Mouse (Mus musculus): ENCODE results near the gene Pagr1a.

The Pagr1a gene

DNA sequence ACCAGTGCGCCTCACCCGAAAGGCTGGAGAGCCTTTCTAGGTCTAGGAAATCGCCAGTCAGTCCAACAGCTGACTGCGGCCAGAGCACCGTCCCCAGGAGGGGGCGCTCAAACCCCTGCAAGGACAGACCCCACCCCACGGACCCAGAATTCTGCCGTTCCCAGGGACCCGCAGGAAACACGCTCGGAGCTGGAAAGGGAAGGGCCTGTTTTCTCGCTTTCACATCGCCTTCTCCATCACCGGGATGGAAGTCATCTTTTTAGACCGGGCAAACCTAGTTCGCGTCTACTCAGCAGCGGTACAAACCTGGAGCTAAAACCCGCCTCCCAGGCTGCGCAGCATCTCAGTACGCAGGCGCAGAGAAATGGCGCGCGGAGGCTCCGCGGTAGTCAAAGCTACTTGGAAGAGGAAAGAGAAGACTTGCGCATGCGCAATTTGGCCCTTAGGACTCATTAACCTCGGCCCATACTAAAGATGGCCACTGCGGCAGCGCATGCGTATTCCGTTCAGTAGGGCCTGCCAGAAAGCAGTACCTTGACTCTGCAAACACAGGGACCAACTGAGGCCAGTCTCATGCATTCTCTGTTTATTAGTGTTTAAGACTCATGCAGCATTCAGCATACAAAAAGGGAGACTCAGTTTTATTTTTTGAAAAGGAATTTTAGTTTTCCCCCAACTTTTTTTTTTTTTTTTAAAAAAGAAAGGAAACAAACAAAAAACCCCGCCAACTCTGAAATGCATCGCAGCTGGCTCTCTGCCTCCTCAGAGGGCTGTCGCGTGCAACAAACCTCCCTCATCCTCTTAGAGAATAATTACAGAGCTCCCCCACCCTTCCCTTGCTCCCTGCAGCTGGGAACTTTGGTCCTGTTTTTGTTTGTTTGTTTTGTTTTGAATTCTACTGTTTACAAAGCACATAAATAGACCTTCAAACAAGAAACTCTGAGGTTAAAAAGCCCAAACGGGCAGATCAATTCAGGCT lies at the start of gene Pagr1a:
Gene Pagr1a (minus strand): TSS at position 382 of the 979 bp plus-strand sequence.
- DNase-seq (ENCODE audit: low spot score), result peak; percentile 98

GRCm38 (mm10) chr7:127066317-127066716 lies 49.2 kb upstream of the Pagr1a start:
- no peak for DNase-seq (ENCODE audit: low spot score)

- DNase-seq (ENCODE audit: low spot score), result no peak
Measured at GRCm38 (mm10) chr7:127065538-127065937, 48.4 kb upstream of the Pagr1a start.

DNA sequence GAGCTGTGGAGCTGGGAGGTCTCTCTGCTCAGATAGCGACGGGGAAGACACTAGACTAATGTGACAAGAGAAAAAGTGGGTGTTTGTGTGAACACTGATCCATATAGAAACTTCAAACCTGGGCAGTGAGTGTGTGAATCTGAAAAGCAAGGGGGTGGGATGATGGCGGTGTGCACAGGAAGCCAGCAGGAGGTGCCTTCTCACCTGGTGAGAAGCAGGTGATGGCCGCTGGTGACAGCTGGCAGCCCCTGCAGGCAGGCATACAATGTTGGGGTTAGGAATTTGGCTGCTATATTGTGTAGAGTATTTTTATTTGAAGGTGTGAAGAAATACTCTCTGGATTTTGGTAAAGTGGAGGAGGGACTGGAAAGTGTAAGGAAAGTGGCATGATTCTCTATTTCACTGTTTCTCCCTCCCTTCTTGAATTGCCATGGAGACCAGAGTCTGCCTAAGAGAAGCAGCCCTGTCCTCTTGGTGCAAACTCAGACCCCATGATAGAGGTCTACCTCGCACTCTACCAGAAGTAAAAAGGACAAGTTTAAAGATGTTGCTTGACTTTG lies 38.0 kb upstream of the Pagr1a start:
- no peak for DNase-seq (ENCODE audit: low spot score)

DNA sequence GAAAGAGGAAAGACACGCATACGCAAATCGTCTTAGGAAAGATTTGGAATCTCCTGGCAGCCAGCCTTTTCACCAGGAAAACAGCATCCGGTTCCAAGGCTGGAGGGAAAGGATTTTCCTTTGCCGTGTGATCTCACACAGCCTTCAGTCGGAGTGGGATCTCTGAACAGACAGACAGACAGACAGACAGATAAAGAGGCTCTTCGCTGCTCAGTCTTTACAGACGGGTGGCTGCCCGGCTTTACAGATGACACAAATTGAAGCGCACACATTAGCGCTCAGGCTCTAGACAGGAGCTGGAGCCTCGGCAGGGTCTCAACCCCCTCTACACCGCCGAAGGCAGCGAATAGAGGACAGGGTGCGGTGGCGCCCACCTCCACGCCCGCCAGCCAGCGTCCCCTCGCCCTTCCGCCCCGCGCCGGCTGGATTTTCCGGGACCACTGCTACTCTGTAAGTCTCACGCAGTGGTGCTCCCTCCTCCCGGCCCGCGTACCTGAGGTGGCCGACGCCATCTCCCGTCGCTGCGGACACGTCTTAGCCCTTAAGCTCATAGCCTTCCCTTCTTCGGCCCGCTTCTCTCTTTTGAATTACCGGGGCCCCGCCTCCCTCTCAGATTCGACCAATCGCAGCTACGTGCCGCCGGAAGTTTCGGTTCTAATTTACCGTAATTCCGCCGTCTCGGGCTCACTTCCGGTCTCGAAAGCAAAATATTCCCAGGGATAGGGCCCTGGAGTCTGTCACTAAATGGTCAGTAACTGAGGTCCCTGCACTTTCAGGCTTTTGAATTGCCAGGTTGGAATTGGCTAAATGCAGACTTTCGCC lies 24.9 kb upstream of the Pagr1a start, which contains the start of gene Kif22:
Gene Kif22 (minus strand): TSS at position 621 of the 822 bp plus-strand sequence.
- peak; percentile 89 for DNase-seq (ENCODE audit: low spot score)

DNA sequence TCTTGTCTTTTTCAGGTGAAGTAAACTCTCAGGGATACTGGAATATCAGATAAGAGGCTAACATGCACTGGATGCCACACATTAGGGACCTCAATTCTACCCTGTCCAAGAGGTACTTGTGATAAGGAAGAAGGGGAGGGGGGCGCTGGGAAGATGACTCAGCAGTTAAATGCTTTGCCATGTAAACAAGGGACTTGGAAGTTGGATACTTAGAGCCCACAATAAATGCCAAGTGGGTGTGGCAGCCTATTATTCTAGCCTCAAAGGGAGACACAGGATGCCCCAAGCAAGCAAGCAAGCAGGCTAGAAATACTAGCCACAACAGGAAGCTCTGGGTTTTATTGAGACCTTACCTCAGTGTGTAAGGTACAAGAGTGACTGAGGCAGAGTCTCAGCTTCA lies 14.1 kb upstream of the Pagr1a start:
- DNase-seq (ENCODE audit: low spot score), result no peak

GRCm38 (mm10) chr7:127030172-127030571 lies 13.0 kb upstream of the Pagr1a start:
- no peak for DNase-seq (ENCODE audit: low spot score)

DNA sequence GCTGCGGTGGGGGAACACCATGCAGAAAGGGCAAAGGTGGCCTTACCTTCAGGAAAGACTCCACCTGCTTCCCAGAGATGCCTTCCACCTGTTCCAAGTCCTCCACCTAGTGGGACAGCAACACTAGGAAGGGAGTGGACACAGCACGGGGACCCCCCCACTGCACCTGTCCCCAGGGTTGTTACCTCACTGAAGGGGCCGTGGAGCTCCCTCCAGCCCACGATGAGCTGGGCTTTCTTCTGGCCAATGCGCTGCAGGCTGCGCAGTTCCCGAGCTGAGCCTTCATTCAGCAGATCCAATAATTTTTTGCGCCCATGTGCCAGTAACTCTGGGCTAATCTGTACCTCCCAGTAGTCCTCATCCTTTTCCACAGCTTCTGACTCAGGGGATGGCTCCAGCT lies 10.7 kb upstream of the Pagr1a start:
- no peak for DNase-seq (ENCODE audit: low spot score)

DNA sequence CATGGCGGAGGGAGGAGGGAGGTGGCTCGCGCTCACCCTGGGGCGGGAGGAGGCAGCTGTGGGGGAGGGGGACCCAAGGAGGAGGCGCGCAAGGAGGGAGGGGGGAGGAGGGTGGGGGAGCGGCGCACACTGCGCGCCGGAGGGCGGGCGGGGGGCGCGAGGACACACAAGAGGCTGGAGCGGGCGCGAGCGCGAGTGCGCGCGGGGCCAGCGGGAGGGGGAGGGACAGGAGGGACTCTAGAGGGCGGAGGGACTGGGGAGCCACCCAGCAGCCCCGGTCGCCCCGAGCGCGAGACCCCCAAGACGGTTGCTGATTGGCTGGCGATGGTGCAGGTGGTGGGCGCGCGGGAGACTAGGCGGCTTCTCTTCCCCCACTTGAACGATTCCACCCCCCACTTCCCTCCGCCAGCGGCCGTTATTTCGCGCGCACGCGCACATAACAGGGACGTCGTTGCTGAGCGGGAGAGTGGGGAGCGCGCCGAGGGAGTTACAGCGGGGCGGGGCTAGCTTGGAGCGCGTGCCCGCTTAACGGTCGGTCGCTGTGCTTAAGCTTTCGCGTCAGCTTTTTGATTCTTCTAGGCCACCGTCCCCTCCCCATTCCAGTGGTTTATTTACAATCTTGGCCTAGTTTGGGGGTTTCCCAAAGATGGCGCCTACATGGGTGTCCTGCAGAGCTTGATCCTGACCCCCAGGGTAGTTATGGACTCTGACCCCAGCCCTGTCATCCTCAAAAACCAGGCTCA lies 10.0 kb upstream of the Pagr1a start, which contains the start of gene Maz:
Gene Maz (minus strand): TSS at position 54 of the 743 bp plus-strand sequence.
- DNase-seq (ENCODE audit: low spot score), result peak; percentile 98

DNA sequence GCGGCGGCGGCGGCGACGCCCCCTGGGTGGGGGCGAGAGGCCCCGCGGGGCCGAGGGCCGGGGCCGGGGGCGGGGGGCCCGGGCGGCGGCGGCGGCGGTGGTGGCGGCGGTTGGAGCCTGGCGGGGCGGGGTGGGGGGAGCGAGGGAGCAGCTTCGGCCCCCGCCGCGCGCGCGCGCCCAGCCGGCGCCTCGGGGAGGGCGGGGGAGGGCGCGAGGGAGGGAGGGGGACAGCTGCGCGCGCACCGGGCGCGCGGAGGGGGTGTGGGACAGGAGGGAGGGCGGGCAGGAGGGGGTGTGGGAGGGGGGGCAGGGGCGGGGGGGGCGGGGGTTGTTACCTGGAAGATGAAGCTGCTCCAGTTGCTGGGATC lies 9.4 kb upstream of the Pagr1a start:
- no peak for DNase-seq (ENCODE audit: low spot score)

- DNase-seq (ENCODE audit: low spot score), result peak; percentile 86
Measured at GRCm38 (mm10) chr7:127026161-127026600, 9.0 kb upstream of the Pagr1a start.

- peak; percentile 68 for DNase-seq (ENCODE audit: low spot score)
Measured at GRCm38 (mm10) chr7:127025556-127026160, 8.5 kb upstream of the Pagr1a start.

- peak; percentile 76 for DNase-seq (ENCODE audit: low spot score)
Measured at GRCm38 (mm10) chr7:127024755-127025555, 7.8 kb upstream of the Pagr1a start.

- DNase-seq (ENCODE audit: low spot score), result no peak
Measured at GRCm38 (mm10) chr7:127023896-127024690, 6.9 kb upstream of the Pagr1a start.

DNA sequence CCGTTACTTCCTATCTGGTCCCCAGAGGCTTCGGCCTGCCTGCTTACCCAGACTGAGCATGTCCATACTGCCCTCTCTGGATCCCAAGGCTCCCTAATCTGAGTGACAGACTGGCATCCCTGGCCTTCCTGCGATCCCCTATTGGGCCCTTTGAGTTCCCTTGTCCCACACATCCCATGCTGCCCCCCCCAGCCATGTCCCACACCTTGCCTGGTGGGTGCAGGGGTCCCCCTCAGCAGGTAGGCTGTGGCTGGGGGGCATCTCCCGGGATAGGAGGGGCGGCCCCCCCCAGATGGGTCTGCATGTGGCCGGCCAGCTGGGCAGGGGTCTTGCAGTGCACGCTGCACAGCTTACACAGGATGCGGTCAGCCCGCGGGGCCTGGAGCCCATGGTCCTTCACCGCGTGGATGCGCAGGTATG lies 6.1 kb upstream of the Pagr1a start:
- DNase-seq (ENCODE audit: low spot score), result peak; percentile 42

GRCm38 (mm10) chr7:127022528-127023271 lies 5.5 kb upstream of the Pagr1a start:
- DNase-seq (ENCODE audit: low spot score), result no peak

GRCm38 (mm10) chr7:127021563-127022527 lies 4.7 kb upstream of the Pagr1a start:
- DNase-seq (ENCODE audit: low spot score), result no peak
